Mouse (Mus musculus) retina, postnatal 1 day (tissue): ENCODE data around the gene Hpse2.
A peak's percentile ranks its signal among the peaks of the same experiment; 100 is the strongest.

ENCODE experiments used
- DNase-seq: peaks from one replicate; pipeline ENCODE4 v3.0.0-alpha.2; 2012

The Hpse2 gene

DNA sequence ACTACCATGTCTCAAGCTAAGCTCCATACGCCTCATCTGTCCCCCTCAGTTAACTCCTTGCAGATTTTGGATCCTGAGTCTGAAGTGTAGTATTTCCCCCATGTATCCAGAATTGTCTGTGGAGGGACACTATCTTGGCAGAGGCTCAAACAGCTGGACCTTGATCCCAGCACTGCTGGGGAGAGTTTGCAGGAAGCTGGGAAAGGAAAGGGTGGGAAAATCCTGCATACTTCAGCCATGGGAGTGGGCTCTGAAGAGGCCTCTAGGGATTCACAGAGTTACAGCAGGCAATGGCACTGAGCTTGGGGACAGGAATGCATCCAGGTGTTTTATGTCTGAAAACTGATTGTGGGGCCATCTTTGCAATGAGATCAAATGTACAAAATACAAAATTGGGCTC, 450.6 kb downstream of the Hpse2 start:
- no peak for DNase-seq

DNA sequence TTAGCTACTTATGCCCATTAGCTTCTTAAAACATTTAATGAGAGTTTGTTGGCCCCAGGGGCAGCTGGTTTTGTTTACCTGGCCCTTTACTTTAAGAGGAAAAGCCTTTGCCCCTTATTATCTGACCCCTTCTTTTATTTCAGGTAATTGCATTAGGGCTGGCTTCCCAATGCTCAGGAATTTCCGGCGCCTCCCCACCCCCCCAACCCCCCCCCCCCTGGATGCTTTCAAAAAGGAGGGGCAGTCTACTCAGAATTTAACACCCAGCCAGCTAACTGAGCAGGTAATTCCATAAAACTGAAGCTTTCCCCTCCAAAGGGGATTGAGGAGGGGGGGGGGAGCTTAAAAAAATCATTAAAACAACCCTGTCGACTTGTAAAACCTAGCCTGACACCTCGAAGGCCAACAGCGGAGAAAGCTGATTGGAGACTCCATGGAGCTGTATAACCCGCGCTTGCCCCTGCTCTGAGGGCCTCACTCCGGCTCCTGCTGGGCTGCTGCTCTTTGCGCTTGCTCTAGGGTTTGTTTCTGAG, 451.4 kb downstream of the Hpse2 start:
- DNase-seq = peak; percentile 24

GRCm38 (mm10) chr19:42929702-42930101, 458.5 kb downstream of the Hpse2 start:
- no peak for DNase-seq

GRCm38 (mm10) chr19:42928271-42928670, 459.9 kb downstream of the Hpse2 start:
- no peak for DNase-seq

GRCm38 (mm10) chr19:42922610-42923009, 465.5 kb downstream of the Hpse2 start:
- no peak for DNase-seq

GRCm38 (mm10) chr19:42913703-42914102, 474.5 kb downstream of the Hpse2 start:
- no peak for DNase-seq

DNA sequence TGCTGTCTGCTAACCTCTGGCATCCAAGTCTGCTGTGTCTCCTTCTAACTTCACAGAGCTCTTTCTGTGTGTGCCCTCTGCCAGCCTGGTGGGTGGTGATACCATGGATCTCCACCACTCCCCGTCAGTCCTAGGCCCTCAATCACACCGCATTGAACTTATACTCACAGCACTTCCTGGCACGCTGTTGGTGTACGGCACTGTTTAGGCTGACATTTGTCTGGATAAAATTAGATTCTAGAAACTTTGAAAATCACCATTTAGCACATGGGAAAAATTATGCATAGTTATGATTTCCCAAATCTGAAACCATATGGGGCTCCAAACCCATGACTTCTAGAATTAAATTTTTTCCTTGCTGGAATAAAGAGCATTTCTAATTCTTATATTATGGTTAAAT, 478.4 kb downstream of the Hpse2 start:
- DNase-seq = no peak

GRCm38 (mm10) chr19:42908553-42908952, 479.6 kb downstream of the Hpse2 start:
- DNase-seq = no peak

GRCm38 (mm10) chr19:42906328-42906727, 481.8 kb downstream of the Hpse2 start:
- DNase-seq = no peak

DNA sequence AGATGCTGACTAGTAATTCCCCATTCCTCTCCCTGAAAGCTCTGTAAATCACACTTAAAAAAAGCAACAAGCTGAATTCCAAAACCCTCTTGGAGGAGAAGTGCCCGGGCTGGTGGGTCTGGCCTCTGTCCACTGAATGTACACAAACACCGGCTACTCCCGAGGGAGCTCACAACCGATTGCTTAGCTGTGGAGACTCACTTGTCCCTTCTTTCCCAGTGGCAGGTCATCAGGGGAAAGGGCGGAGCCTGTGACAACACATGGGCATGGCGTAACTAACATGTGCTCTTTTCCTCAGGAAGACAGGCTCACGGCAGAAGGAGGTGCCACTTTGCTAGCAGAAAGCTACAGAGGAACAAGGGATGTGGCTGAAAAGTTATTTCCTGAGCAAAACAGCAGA, 483.4 kb downstream of the Hpse2 start:
- DNase-seq = peak; percentile 85

GRCm38 (mm10) chr19:42904240-42904639, 483.9 kb downstream of the Hpse2 start:
- peak; percentile 94 for DNase-seq

- no peak for DNase-seq
These were observed 484.3 kb downstream of the Hpse2 start for GRCm38 (mm10) chr19:42903840-42904239.

- no peak for DNase-seq
These were observed 485.6 kb downstream of the Hpse2 start for GRCm38 (mm10) chr19:42902410-42903021.

- no peak for DNase-seq
These were observed 496.6 kb downstream of the Hpse2 start for GRCm38 (mm10) chr19:42891599-42891998.

DNA sequence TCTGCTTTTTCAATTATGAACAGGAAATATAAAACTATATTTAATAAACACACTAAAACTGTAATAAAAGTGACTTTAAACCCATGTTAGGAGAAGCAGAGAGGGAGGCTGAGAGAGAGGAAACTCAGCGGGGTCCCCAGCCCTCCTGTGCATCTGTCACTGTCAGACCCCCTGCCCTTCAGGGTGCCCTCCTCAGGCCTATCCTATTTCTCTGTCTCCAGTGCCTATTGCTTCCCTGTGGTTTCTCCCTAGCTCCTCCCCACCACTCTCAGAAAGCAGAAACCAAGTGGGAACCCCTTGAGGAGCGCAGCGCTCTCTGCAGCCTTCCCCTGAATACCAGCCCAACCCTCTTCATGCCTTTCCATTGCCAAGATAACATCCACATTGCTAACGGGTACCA, 510.5 kb downstream of the Hpse2 start:
- no peak for DNase-seq

- DNase-seq = no peak
These were observed 511.6 kb downstream of the Hpse2 start for GRCm38 (mm10) chr19:42876563-42876962.

DNA sequence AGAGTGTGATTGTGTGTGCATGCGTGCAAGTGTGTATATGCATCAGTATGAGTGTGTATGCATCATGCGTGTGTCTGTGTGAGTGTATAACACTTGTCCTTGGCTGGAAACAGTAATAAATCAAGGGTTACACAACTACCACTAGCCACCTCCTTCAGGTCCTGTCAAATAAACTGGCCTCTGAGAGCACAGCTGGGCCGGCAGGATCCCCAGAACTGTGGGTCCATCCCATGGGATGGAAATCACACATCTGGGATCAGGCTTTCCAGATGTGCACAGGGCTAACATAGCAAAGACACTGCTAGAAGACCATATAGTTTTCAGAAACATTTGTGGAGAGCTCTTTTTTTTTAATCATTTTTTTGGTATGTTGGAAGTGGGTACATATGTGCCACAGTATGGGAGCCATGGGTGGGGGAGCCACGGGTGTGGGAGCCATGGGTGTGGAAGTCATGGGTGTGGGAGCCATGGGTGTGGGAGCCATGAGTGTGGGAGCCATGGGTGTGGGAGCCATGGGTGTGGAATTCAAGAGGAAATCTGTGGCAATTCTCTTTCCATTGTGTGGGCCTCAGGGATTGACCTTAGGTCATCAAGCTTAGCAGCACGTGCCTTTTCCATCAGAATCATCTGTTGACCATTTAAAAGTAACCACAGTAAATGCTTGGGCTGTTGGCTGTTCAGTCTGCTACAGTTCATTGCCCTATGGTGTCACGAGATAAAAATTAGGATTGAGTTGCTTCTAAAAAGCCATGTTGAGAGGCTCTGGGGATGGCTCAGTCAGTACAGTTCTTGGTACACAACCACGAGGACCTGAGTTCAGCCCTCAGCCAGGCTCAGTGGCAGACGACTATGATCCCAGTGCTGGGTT, 518.3 kb downstream of the Hpse2 start:
- DNase-seq = no peak

DNA sequence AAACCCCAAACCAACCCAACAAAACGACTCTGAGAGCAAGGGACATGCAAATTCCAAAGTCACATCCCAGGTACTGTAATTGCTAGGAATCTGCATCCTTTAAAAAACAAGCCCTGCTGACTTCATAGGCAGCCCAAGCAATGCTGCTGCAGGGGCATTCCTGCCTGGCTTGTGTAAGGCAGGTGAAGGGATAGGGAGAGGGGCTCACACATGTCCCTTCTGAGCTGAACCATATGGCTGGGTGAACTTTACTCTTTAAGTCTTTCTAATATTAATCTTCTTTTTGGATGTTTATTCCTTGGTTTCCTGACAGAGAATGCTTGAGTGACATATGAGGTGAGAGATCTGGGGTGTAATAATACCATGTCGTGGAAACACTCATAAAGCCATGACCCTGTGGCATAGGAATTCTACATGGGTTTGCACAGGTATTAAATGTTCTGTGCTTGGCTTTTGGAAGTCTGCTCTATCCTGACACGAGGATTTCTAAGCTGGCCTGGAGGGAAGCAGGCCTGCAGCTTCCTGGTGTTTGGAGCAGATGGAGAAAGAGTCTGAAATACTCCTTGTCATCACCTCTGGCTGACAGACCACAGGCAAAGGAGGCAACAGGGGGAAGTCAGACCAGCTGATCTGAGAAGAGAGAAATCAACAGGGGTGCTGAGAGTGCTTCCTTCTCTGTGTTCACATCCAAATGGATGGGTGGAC, 519.0 kb downstream of the Hpse2 start:
- DNase-seq = no peak

DNA sequence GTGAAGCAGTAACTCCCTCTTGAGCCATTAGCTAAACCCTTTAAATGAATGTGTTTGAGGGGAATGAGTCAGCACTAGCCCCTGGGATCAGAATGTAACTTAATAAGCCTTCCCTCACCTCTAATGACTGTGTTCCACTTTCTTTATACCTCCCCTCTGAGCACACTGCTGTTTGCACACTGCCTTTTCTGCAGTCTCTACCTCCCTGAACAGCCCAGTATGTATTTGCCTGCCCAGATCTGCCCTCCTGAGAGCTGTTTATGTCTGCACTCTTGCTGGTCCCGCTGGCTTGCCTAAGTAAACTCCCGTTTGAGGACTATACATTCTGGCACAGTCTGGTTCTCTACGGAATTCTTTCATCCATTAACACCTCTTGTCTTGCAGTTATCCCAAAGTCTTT, 525.1 kb downstream of the Hpse2 start:
- no peak for DNase-seq

DNA sequence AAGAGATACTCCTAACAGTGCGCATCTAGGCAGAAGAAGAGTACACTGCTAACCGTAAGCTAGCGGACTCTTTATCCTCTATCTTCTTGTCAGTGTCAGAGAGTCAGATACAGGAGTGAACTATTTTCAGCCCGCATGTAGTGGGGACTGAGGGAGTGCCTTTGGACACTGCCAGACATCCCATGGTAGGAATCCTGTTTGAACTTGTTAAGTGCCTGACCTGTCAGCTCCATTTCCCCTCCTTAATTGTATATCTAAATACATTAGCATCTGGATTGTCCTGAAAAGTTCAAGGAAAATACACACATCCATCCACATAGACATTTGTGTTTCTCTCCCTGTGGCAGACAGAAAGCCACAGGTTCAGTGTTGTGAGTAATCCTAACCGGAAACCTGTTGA, 531.1 kb downstream of the Hpse2 start:
- DNase-seq = no peak

- no peak for DNase-seq
These were observed 532.5 kb downstream of the Hpse2 start for GRCm38 (mm10) chr19:42855649-42856048.

DNA sequence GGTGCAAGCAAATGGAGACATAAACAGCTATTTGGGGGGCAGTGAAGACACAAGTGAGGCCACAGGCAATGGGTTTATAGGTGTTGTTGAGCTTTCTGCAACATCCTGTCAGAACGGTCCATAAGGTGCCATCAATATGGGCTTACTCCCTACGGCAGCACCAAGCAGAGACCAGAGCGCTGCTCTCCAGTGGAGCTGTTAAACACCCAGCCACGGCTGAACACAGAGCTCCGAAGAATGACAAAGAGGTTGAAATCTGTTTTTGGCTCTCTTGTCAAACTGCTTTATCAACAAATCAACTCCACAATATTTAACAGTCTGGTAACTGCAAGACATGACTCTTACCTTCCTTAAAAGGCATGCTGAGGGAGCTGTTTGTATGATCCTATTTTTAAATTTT, 537.7 kb downstream of the Hpse2 start:
- DNase-seq = no peak

GRCm38 (mm10) chr19:42839621-42840294, 548.4 kb downstream of the Hpse2 start:
- DNase-seq = no peak
